Mouse (Mus musculus): ENCODE results near the gene 3110018I06Rik. TPM values are rescaled to one million over a fixed set of nuclear protein-coding genes. Genes with fewer than 3 reads are reported as not detected.

Gene 3110018I06Rik
- total RNA-seq (2021): not detected in 2 replicates
- long read RNA-seq: 0 reads

- no peak for DNase-seq
These were observed at the start of gene 3110018I06Rik for GRCm38 (mm10) chr12:107488371-107488770. TSS of gene 3110018I06Rik (plus strand) at chr12:107488632.

DNA sequence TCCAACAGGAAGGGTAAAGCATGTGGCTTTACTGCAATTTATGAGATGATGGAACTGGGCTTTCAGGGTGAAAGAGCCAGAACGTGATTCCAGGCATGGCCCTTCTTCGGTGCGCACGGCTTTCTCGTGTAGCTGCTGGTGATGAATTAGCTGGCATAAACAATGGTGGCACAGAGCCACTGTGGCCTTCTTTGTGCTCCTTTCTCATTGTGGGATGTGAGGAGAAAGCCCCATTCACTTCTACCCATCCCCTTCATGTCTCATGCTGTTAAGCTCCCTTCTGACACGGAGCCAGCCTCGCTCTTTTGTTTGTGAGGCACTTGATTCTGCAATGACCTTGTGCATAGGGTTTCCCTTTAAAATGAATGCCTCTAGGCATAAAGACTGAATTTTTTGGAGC, 43.8 kb upstream of the 3110018I06Rik start:
- no peak for DNase-seq

- DNase-seq: no peak
These were observed 30.6 kb upstream of the 3110018I06Rik start for GRCm38 (mm10) chr12:107457835-107458234.

- DNase-seq: peak; percentile 74
These were observed 23.7 kb upstream of the 3110018I06Rik start for GRCm38 (mm10) chr12:107464731-107465130.

- DNase-seq: no peak
These were observed 11.8 kb upstream of the 3110018I06Rik start for GRCm38 (mm10) chr12:107476441-107477291.

GRCm38 (mm10) chr12:107479350-107479749, 9.1 kb upstream of the 3110018I06Rik start:
- DNase-seq: no peak

DNA sequence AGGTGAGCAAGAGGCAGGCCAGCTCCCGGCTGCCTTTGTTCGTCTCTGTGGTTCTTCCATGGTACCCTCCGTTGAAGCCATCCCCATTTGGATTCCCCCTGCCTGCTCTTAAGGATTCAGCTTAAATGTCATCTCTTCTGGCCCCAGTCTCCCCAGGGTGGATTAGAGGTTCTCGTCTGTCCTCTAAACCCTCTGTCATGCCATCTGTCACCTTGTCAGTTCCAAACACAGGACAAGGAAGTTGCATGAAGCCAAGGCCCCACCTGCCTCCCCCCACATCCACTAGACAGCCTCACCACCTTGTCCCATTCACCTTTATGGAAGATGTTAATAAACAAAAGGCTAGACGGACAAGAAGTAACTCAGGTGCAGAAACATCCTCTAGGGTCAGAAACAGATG, 5.4 kb upstream of the 3110018I06Rik start:
- DNase-seq: no peak

DNA sequence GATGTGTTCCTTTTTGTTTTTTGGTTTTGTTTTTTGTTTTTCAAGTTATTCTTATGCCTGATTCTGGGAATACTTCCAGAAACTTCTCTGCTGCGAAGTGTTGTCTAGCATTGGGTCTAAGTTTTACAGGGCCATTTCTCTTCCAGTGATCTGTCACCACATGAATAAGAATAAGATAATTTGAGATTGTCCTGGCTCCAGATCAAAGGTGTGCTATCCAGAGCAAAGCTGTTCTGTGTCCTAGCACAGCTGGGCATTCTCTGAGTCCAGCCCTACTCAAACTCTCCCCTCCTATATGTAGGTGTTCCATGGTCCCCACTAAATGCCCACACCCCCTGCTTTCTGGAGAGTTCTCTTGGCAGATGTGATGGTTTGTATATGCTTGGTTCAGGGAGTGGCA, 2.9 kb downstream of the 3110018I06Rik start:
- no peak for DNase-seq

- no peak for DNase-seq
These were observed 8.5 kb downstream of the 3110018I06Rik start for GRCm38 (mm10) chr12:107496924-107497323.

DNA sequence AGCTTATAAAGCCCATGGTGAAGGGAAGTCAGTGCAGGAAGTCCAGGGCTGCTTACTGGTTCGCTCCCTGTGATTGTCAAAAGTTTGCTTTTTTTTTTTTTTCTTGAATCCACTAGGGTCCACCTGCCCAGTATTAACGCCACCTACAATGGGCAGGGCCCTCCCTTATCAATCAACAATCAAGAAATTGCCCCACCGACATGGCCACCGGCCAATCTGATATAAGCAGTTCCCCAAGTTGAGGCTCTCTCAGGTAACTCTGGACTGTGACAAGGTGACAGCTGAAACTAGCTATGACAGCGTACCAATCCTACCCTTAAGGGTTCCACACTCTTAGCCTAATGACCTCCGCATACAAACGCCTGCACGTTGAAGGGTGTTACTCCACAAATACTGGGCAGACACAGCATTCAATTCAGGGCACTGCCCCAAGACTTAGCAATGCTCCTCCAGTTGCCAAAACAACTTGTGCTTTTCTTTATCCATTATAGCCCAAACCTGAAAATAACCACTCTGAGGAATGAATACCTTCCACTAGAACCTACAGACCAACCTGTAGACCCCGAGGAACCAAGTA, 21.3 kb downstream of the 3110018I06Rik start:
- DNase-seq: no peak

- no peak for DNase-seq
These were observed 22.7 kb downstream of the 3110018I06Rik start for GRCm38 (mm10) chr12:107511112-107511511.

- no peak for DNase-seq
These were observed 28.1 kb downstream of the 3110018I06Rik start for GRCm38 (mm10) chr12:107516265-107517217.

DNA sequence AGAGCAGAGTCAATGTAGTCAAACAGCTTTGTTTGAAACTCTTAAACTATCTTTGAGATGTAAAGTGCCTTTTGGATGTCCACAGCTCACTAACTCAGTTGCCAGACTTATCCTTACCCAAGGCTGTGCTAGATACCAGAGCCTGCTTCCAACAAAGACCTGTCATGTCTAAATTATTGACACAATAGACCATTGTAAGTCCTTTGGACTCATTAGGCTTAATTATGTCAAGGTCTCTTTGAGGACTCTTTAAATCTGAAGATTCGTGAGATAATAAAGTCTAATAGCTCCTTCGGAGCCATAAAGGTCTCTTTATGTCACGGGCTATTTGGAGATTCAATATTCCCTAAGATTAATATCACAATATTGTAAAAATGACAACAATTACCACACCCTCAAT, 32.5 kb downstream of the 3110018I06Rik start:
- DNase-seq: no peak

GRCm38 (mm10) chr12:107528346-107528880, 40.0 kb downstream of the 3110018I06Rik start:
- no peak for DNase-seq

DNA sequence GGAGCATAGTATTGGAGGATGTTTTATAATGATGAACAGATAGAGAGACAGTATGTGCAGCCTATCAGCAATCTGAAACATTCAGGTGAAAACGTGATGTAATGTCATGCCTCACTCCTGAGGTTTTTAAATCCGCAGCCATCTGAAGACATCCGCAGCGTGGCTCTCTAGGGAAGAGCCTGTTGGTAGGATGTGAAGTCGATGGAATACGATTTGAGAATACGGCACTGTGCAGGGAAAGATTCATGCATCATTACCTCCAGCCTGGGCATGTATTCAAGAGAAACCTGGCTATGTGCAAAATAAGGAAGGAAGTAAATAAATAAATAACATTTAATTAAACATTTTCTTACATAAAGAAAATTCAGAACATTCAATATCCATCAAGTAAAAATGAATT, 44.4 kb downstream of the 3110018I06Rik start:
- no peak for DNase-seq

Measured in adrenal gland, postnatal 25 days (tissue).